Mouse (Mus musculus) neural tube, embryonic 11.5 days (tissue): ENCODE measurements at regions not wholly inside any gene's neighbourhood (a gene's known extent, or its start where the extent isn't known, plus 50 kb on each side); places are given as distances from the start of the nearest gene placed in this dataset.
A peak's percentile ranks its signal among the peaks of the same experiment; 100 is the strongest.

Source experiments
- ATAC-seq: fragments of 200-750 bp; cut with Nextera tagmentation; 2 replicates; pipeline ENCODE4 v1.8.0; 2017; ENCODE audit warnings: moderate number of reproducible peaks, mild to moderate bottlenecking, moderate TSS enrichment, moderate library complexity; ENCODE audit not compliant: insufficient read depth, low FRiP score, low TSS enrichment
- DNase-seq: peaks from one replicate; pipeline ENCODE4 v3.0.0-alpha.2; 2015; ENCODE audit warnings: low spot score
- H3K27ac ChIP-seq: fragments of 300-500 bp; sonication (generic); 2 replicates; pipeline ENCODE4 v1.5.1; 2014; ENCODE audit warnings: low read depth, mild to moderate bottlenecking, low read length
- H3K27me3 ChIP-seq: fragments of 300-500 bp; sonication (generic); 2 replicates; pipeline ENCODE4 v1.6.1; 2014; ENCODE audit warnings: mild to moderate bottlenecking, low read length, mixed read lengths; ENCODE audit not compliant: control insufficient read depth, insufficient read depth
- H3K36me3 ChIP-seq: fragments of 300-500 bp; sonication (generic); 2 replicates; pipeline ENCODE4 v1.6.1; 2014; ENCODE audit warnings: mild to moderate bottlenecking, low read length, moderate library complexity, mixed read lengths; ENCODE audit not compliant: control insufficient read depth, insufficient read depth
- H3K4me1 ChIP-seq: fragments of 300-500 bp; sonication (generic); 2 replicates; pipeline ENCODE4 v1.6.1; 2014; ENCODE audit warnings: low read length, mixed read lengths; ENCODE audit not compliant: control insufficient read depth, insufficient read depth
- H3K4me2 ChIP-seq: fragments of 300-500 bp; sonication (generic); 2 replicates; pipeline ENCODE4 v1.6.1; 2014; ENCODE audit warnings: low read depth, mild to moderate bottlenecking, moderate library complexity
- H3K4me3 ChIP-seq: fragments of 300-500 bp; sonication (generic); 2 replicates; pipeline ENCODE4 v1.5.1; 2014; ENCODE audit warnings: low read depth, low read length
- H3K9ac ChIP-seq: fragments of 300-500 bp; sonication (generic); 2 replicates; pipeline ENCODE4 v1.6.1; 2014; ENCODE audit warnings: mild to moderate bottlenecking, low read length
- H3K9me3 ChIP-seq: fragments of 300-500 bp; sonication (generic); 2 replicates; pipeline ENCODE4 v1.6.1; 2016; ENCODE audit warnings: low read length; ENCODE audit not compliant: control insufficient read depth
- WGBS: fragments of 180-500 bp; shearing (Covaris S2); extraction: QIAGEN DNeasy Blood & Tissue Kit; methylation state at CpG from one replicate; pipeline ENCODE4 v1.1.7; 2014; 5-methylcytosine and 5-hydroxymethylcytosine counted together

- Histone ChIP-seq H3K9ac (no peak overlapping the region), H3K9me3 (no peaks in the 10 kb centered on the region), H3K4me2 (no peak overlapping the region), H3K27me3 (no peaks in the 10 kb centered on the region), H3K27ac (no peak overlapping the region), H3K36me3 (no peaks in the 10 kb centered on the region), H3K4me1 (no peaks in the 10 kb centered on the region), H3K4me3 (no peak overlapping the region)
- no peak for ATAC-seq
- WGBS = 83% methylated on average over 10 of the region's 10 CpGs
- no peak for DNase-seq
Observed at GRCm38 (mm10) chr1:190383256-190383838, 212.8 kb upstream of the Prox1 start.

- Histone ChIP-seq H3K9me3 (no peaks in the 10 kb centered on the region), H3K36me3 (no peaks in the 10 kb centered on the region), H3K4me2 (no peak overlapping the region), H3K4me1 (no peaks in the 10 kb centered on the region; the same call in 1 of the 2 replicates), H3K27ac (no peak overlapping the region), H3K9ac (no peak overlapping the region), H3K4me3 (no peak overlapping the region), H3K27me3 (no peaks in the 10 kb centered on the region)
- DNase-seq (peak; percentile 57), ATAC-seq (peak; percentile 60; the same call in 1 of the 2 replicates)
- WGBS = 43% methylated on average over 7 of the region's 10 CpGs
Observed at GRCm38 (mm10) chr1:190380151-190380550, 209.6 kb upstream of the Prox1 start.

GRCm38 (mm10) chr1:190375160-190375880 is 204.8 kb upstream of the Prox1 start:
- Histone ChIP-seq H3K36me3 (no peaks in the 10 kb centered on the region), H3K9ac (no peak overlapping the region), H3K27ac (no peak overlapping the region), H3K9me3 (no peaks in the 10 kb centered on the region), H3K27me3 (no peaks in the 10 kb centered on the region), H3K4me2 (no peak overlapping the region), H3K4me1 (no peaks in the 10 kb centered on the region; the same call in 1 of the 2 replicates), H3K4me3 (no peak overlapping the region)
- peak; percentile 33 for DNase-seq
- ATAC-seq = no peak
- 53% methylated on average over 22 of the region's 22 CpGs for WGBS

GRCm38 (mm10) chr1:190374270-190374669 is 203.8 kb upstream of the Prox1 start:
- ATAC-seq (no peak), DNase-seq (peak; percentile 34)
- Histone ChIP-seq H3K27ac (no peak overlapping the region), H3K27me3 (no peaks in the 10 kb centered on the region), H3K9me3 (no peaks in the 10 kb centered on the region), H3K4me2 (no peak overlapping the region), H3K4me1 (no peaks in the 10 kb centered on the region; the same call in 1 of the 2 replicates), H3K9ac (no peak overlapping the region), H3K4me3 (no peak overlapping the region), H3K36me3 (no peaks in the 10 kb centered on the region)
- WGBS = 53% methylated on average over 3 of the region's 3 CpGs

- Histone ChIP-seq H3K4me2 (no peak overlapping the region), H3K27me3 (no peaks in the 10 kb centered on the region), H3K9ac (no peak overlapping the region), H3K27ac (no peak overlapping the region), H3K9me3 (no peaks in the 10 kb centered on the region), H3K36me3 (no peaks in the 10 kb centered on the region), H3K4me3 (no peak overlapping the region), H3K4me1 (no peaks in the 10 kb centered on the region)
- ATAC-seq = no peak
- 70% methylated on average over 8 of the region's 8 CpGs for WGBS
- no peak for DNase-seq
Observed at GRCm38 (mm10) chr1:190366631-190367030, 196.1 kb upstream of the Prox1 start.

- no peak for DNase-seq
- Histone ChIP-seq H3K4me2 (no peak overlapping the region), H3K27ac (no peak overlapping the region), H3K9me3 (no peaks in the 10 kb centered on the region), H3K9ac (no peak overlapping the region), H3K36me3 (no peaks in the 10 kb centered on the region), H3K27me3 (no peaks in the 10 kb centered on the region), H3K4me3 (no peak overlapping the region), H3K4me1 (no peaks in the 10 kb centered on the region)
- WGBS = 91% methylated on average over 11 of the region's 11 CpGs
- no peak for ATAC-seq
Observed at GRCm38 (mm10) chr1:190365126-190365525, 194.6 kb upstream of the Prox1 start.

GRCm38 (mm10) chr1:190360661-190361060 is 190.1 kb upstream of the Prox1 start:
- no peak overlapping the region for H3K4me2 ChIP-seq
- no peak for ATAC-seq
- 78% methylated on average over 5 of the region's 5 CpGs for WGBS
- H3K27me3 ChIP-seq = no peaks in the 10 kb centered on the region
- no peak overlapping the region for H3K27ac ChIP-seq
- no peak overlapping the region for H3K4me3 ChIP-seq
- H3K36me3 ChIP-seq = no peaks in the 10 kb centered on the region
- no peak for DNase-seq
- H3K4me1 ChIP-seq = no peaks in the 10 kb centered on the region
- H3K9me3 ChIP-seq = no peaks in the 10 kb centered on the region
- H3K9ac ChIP-seq = no peak overlapping the region

- no peak overlapping the region for H3K27ac ChIP-seq
- no peak overlapping the region for H3K4me3 ChIP-seq
- H3K9me3 ChIP-seq = no peaks in the 10 kb centered on the region
- ATAC-seq (no peak), DNase-seq (no peak)
- WGBS = 85% methylated on average over 5 of the region's 5 CpGs
- H3K36me3 ChIP-seq = no peaks in the 10 kb centered on the region
- no peaks in the 10 kb centered on the region for H3K4me1 ChIP-seq
- no peak overlapping the region for H3K4me2 ChIP-seq
- H3K9ac ChIP-seq = no peak overlapping the region
- no peaks in the 10 kb centered on the region for H3K27me3 ChIP-seq
Observed at GRCm38 (mm10) chr1:190357779-190358178, 187.3 kb upstream of the Prox1 start.

GRCm38 (mm10) chr1:190347610-190348009 is 177.1 kb upstream of the Prox1 start:
- no peaks in the 10 kb centered on the region for H3K36me3 ChIP-seq
- no peak overlapping the region for H3K27ac ChIP-seq
- H3K27me3 ChIP-seq = no peaks in the 10 kb centered on the region
- no peak overlapping the region for H3K4me3 ChIP-seq
- no peak for ATAC-seq
- 55% methylated on average over 5 of the region's 5 CpGs for WGBS
- H3K4me1 ChIP-seq = no peaks in the 10 kb centered on the region
- H3K9me3 ChIP-seq = no peaks in the 10 kb centered on the region
- H3K4me2 ChIP-seq = no peak overlapping the region
- H3K9ac ChIP-seq = no peak overlapping the region
- DNase-seq = no peak
